Mouse (Mus musculus): ENCODE data around the gene Gm20816. TPM values are rescaled to one million over a fixed set of nuclear protein-coding genes. Genes with fewer than 3 reads are reported as not detected.
"Not testable (repeated sequence)": the region's sequence is repeated elsewhere in the genome, so short reads cannot be mapped to it uniquely, and the experiment has no call there.

Gm20816 gene
- polyA plus RNA-seq (2015; fragmentation: Nextera tagmentation; extraction: Ambion mirVana) = not detected in 2 replicates

- not testable (repeated sequence) for H3K4me1 ChIP-seq (ENCODE audit: control insufficient read depth, insufficient read depth, low read length); H3K36me3 ChIP-seq (ENCODE audit: control insufficient read depth, insufficient read depth, low read length); H3K27ac ChIP-seq (ENCODE audit: low read length); H3K9ac ChIP-seq (ENCODE audit: low read length); H3K27me3 ChIP-seq (ENCODE audit: control insufficient read depth, insufficient read depth, low read length); H3K4me3 ChIP-seq (replicated peaks; ENCODE audit: low read length); H3K4me2 ChIP-seq (ENCODE audit: low read depth, low read length); H3K9me3 ChIP-seq (replicated peaks; ENCODE audit: control insufficient read depth, low read length); ATAC-seq (ENCODE audit: insufficient read depth, low FRiP score)
- WGBS = no CpG with 5 or more reads among the region's 3 CpGs
These were observed at the start of gene Gm20816 for GRCm38 (mm10) chrY:68537655-68538054. Gene Gm20816, plus strand, starts transcription at chrY:68537955.

Other genes starting within 250 kb of the Gm20816 start
- not detected in 2 replicates for gene Gm20937, start 243.1 kb upstream of the Gm20816 start, polyA plus RNA-seq (2015; fragmentation: Nextera tagmentation; extraction: Ambion mirVana)

Data from stomach, embryonic 16.5 days (tissue).